Comparison of ENCODE assay signal across 11 mouse cellular contexts in the genomic region with DNA sequence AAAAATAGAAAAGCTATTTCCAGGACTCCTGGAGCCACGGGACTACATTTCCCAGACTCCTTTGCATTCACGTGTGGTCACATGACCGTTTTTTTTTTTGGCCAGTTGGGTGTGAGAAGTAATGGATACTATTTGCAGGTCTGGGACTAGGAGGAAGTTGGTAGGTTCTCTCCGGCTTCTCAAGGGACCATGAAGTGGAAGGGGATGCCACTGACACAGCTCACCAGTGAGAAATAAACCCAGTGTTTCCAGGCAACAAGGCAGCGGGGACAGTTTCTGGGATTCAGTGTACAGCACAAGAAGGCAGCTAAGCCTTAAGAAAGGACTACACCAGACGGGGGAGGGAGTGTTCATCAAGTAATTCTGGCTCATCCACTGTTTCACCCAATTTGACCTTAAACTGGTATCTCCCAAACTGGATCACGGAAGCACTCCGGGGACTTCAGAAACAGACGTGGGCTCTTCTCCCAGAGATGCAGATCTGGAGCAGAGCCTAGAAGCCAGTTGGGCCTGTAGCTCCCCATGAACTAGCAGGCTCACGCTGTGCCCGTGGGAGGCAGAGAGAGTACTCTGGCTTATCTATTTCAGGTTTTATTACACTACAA. TPM values are rescaled to one million over a fixed set of nuclear protein-coding genes. Genes with fewer than 3 reads are reported as not detected.
DNase-seq lines count a peak whose midpoint lies in the region; ATAC-seq lines count a peak whose summit lies in the region.
"Had no signal": no experiment of that assay in that cellular context is flagged by ENCODE, and none has a peak within 500 bp of the region (broad histone marks: within the 10 kb centered on the region; RNA-seq: fewer than 3 reads in every experiment).

No protein-coding gene starts in this region.

- H3K4me2 ChIP-seq in embryonic facial prominence, embryonic 11.5 days (ENCODE audit: low read depth, low read length) = no peak overlapping the region
- H3K4me2 ChIP-seq: embryonic facial prominence, embryonic 13.5 days; stomach, embryonic 15.5 days had no signal

- H3K4me3 ChIP-seq in embryonic facial prominence, embryonic 11.5 days (ENCODE audit: low read depth, low read length) = no peak overlapping the region
- H3K4me3 ChIP-seq in embryonic facial prominence, embryonic 10.5 days = no peak overlapping the region
- no peak overlapping the region for H3K4me3 ChIP-seq in midbrain, embryonic 10.5 days
- H3K4me3 ChIP-seq: embryonic facial prominence, embryonic 13.5 days; stomach, embryonic 15.5 days had no signal

- H3K4me1 ChIP-seq in embryonic facial prominence, embryonic 11.5 days (ENCODE audit: control insufficient read depth, insufficient read depth, low read length) = no peaks in the 10 kb centered on the region
- peaks cover 11% of the 10 kb centered on the region for H3K4me1 ChIP-seq in embryonic facial prominence, embryonic 10.5 days
- H3K4me1 ChIP-seq in midbrain, embryonic 10.5 days = no peaks in the 10 kb centered on the region; the same call in 1 of the 2 replicates
- H3K4me1 ChIP-seq: embryonic facial prominence, embryonic 13.5 days; stomach, embryonic 15.5 days had no signal

- H3K9ac ChIP-seq in embryonic facial prominence, embryonic 11.5 days (replicated peaks; ENCODE audit: low read length) = no peak overlapping the region
- H3K9ac ChIP-seq: embryonic facial prominence, embryonic 13.5 days; stomach, embryonic 15.5 days had no signal

- H3K9me3 ChIP-seq in embryonic facial prominence, embryonic 11.5 days (replicated peaks; ENCODE audit: control insufficient read depth, low read length) = no peaks in the 10 kb centered on the region
- H3K9me3 ChIP-seq in embryonic facial prominence, embryonic 10.5 days = no peaks in the 10 kb centered on the region
- no peaks in the 10 kb centered on the region for H3K9me3 ChIP-seq in midbrain, embryonic 10.5 days (replicated peaks)
- H3K9me3 ChIP-seq: stomach, embryonic 15.5 days had no signal

- no peaks in the 10 kb centered on the region for H3K27me3 ChIP-seq in embryonic facial prominence, embryonic 11.5 days (ENCODE audit: control insufficient read depth, insufficient read depth, low read length)
- H3K27me3 ChIP-seq in embryonic facial prominence, embryonic 10.5 days (replicated peaks; ENCODE audit: low read depth, poor library complexity, severe bottlenecking) = no peaks in the 10 kb centered on the region
- no peaks in the 10 kb centered on the region for H3K27me3 ChIP-seq in midbrain, embryonic 10.5 days (ENCODE audit: low read depth, poor library complexity, severe bottlenecking)
- H3K27me3 ChIP-seq: embryonic facial prominence, embryonic 13.5 days; stomach, embryonic 15.5 days had no signal

- DNase-seq in embryonic facial prominence, embryonic 11.5 days (ENCODE audit: low spot score) = peak; percentile 47
- DNase-seq in embryonic facial prominence, embryonic 10.5 days (ENCODE audit: low spot score) = no peak
- DNase-seq in urinary bladder, postnatal 14 days (ENCODE audit: low spot score) = peak; percentile 41
- no peak for DNase-seq in urinary bladder, postnatal 10 days (ENCODE audit: low spot score)
- peak; percentile 75 to 81 for DNase-seq in layer of hippocampus, postnatal 36 days
- no peak for DNase-seq in thymus, postnatal 0 days (ENCODE audit: low spot score)
- no peak for DNase-seq in spleen, postnatal 10 days (ENCODE audit: low spot score in 2 of 2)
- DNase-seq in midbrain, embryonic 10.5 days (ENCODE audit: low spot score) = no peak

- ATAC-seq in embryonic facial prominence, embryonic 11.5 days (replicated peaks; ENCODE audit: insufficient number of reproducible peaks, low FRiP score, low TSS enrichment, low read depth) = no peak

- H3K27ac ChIP-seq in embryonic facial prominence, embryonic 11.5 days (replicated peaks; ENCODE audit: low read depth, low read length) = no peak overlapping the region
- H3K27ac ChIP-seq in embryonic facial prominence, embryonic 10.5 days (replicated peaks) = no peak overlapping the region
- no peak overlapping the region for H3K27ac ChIP-seq in midbrain, embryonic 10.5 days (replicated peaks)
- H3K27ac ChIP-seq: embryonic facial prominence, embryonic 13.5 days; stomach, embryonic 15.5 days had no signal

- WGBS in embryonic facial prominence, embryonic 11.5 days = 69% methylated on average over 11 of the region's 11 CpGs
- whole genome bisulfite sequencing in embryonic facial prominence, embryonic 10.5 days = 74% methylated on average over 11 of the region's 11 CpGs
- 79% methylated on average over 11 of the region's 11 CpGs for WGBS in midbrain, embryonic 10.5 days

- no peaks in the 10 kb centered on the region for H3K36me3 ChIP-seq in embryonic facial prominence, embryonic 11.5 days (replicated peaks; ENCODE audit: control insufficient read depth, insufficient read depth, low read depth, low read length)
- H3K36me3 ChIP-seq in embryonic facial prominence, embryonic 10.5 days (replicated peaks) = peaks cover 46% of the 10 kb centered on the region
- peaks cover 54% of the 10 kb centered on the region for H3K36me3 ChIP-seq in midbrain, embryonic 10.5 days
- H3K36me3 ChIP-seq: embryonic facial prominence, embryonic 13.5 days; stomach, embryonic 15.5 days had no signal

RNA-seq across cellular contexts. Expression of a gene that starts 39.3 kb away (rescaled TPM):
- 6.8 and 7.4 TPM in 2 replicates for polyA plus RNA-seq in embryonic facial prominence, embryonic 11.5 days (2014; fragmentation: Nextera tagmentation; extraction: Ambion mirVana)
- 15.1 and 18.0 TPM in 2 replicates for polyA plus RNA-seq in embryonic facial prominence, embryonic 10.5 days (2016; fragmentation: Nextera tagmentation; extraction: Ambion mirVana)
- total RNA-seq in layer of hippocampus, postnatal 36 days (2021) = 10 to 100 TPM; 86.9 to 88.3 TPM
- polyA plus RNA-seq in thymus, postnatal 0 days (2015; fragmentation: Nextera tagmentation; extraction: Ambion mirVana) = 0.46 and 0.99 TPM in 2 replicates
- polyA plus RNA-seq in midbrain, embryonic 10.5 days (2016; fragmentation: Nextera tagmentation; extraction: Ambion mirVana) = 16.0 and 16.3 TPM in 2 replicates
- total RNA-seq: megakaryocyte, adult 5-6 weeks had no signal

RNA-seq across cellular contexts. Expression of a gene that starts 44.6 kb away (rescaled TPM):
- 0.33 and 0.70 TPM in 2 replicates for polyA plus RNA-seq in embryonic facial prominence, embryonic 11.5 days (2014; fragmentation: Nextera tagmentation; extraction: Ambion mirVana)
- 0.21 and 0.46 TPM in 2 replicates for polyA plus RNA-seq in embryonic facial prominence, embryonic 10.5 days (2016; fragmentation: Nextera tagmentation; extraction: Ambion mirVana)
- not detected for total RNA-seq in layer of hippocampus, postnatal 36 days (2021)
- 0.09 TPM in 1 of 2 replicates, not detected in the other for polyA plus RNA-seq in thymus, postnatal 0 days (2015; fragmentation: Nextera tagmentation; extraction: Ambion mirVana)
- polyA plus RNA-seq in midbrain, embryonic 10.5 days (2016; fragmentation: Nextera tagmentation; extraction: Ambion mirVana) = 0.10 TPM in 1 of 2 replicates, not detected in the other
- total RNA-seq: megakaryocyte, adult 5-6 weeks had no signal
- polyA plus RNA-seq: embryonic facial prominence, embryonic 13.5 days had no signal

RNA-seq across cellular contexts. Expression of a gene that starts 50.3 kb away (rescaled TPM):
- polyA plus RNA-seq in embryonic facial prominence, embryonic 11.5 days (2014; fragmentation: Nextera tagmentation; extraction: Ambion mirVana) = 1.4 and 1.7 TPM in 2 replicates
- polyA plus RNA-seq in embryonic facial prominence, embryonic 10.5 days (2016; fragmentation: Nextera tagmentation; extraction: Ambion mirVana) = 3.7 and 4.6 TPM in 2 replicates
- 10 to 100 TPM; 62.4 to 66.1 TPM for total RNA-seq in layer of hippocampus, postnatal 36 days (2021)
- 3.8 and 3.9 TPM in 2 replicates for polyA plus RNA-seq in thymus, postnatal 0 days (2015; fragmentation: Nextera tagmentation; extraction: Ambion mirVana)
- polyA plus RNA-seq in midbrain, embryonic 10.5 days (2016; fragmentation: Nextera tagmentation; extraction: Ambion mirVana) = 2.7 and 2.9 TPM in 2 replicates

Comparison
In these comparisons a context has a peak if more than half of its experiments do, and no peak if none do; other contexts are left out.
1. DNase-seq: peak in embryonic facial prominence, embryonic 11.5 days (single experiment), urinary bladder, postnatal 14 days (single experiment) and layer of hippocampus, postnatal 36 days (2 of 2); none in embryonic facial prominence, embryonic 10.5 days (single experiment), urinary bladder, postnatal 10 days (single experiment), thymus, postnatal 0 days (single experiment), spleen, postnatal 10 days (0 of 2) and midbrain, embryonic 10.5 days (single experiment).